Mouse (Mus musculus): Measurements from ENCODE around the gene Myl12a. TPM values are rescaled to one million over a fixed set of nuclear protein-coding genes. Genes with fewer than 3 reads are reported as not detected.
A peak's percentile ranks its signal among the peaks of the same experiment; 100 is the strongest.

Myl12a gene
- polyA plus RNA-seq, 1 experiment from 2014 or later: 852 TPM

DNA sequence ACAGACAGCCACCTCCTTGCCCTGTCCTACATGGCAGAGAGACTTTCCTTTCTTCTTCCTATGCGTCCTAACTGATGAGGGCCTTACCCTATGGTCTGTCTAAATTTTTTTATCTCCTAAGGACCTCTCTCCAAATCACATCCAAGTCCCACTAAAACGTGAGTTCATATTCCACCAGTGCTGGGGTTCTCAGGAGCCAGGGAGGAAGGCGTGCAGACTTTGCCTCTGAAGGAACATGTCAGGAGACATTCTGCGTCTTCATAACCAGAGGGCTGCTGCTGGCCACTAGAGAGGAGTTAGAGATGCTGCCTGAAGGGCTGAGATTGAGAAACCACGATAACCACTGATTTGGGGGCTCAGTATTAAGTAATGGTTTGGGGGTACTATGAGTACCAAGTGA lies 4.3 kb upstream of the Myl12a start:
- H3K27ac ChIP-seq: no peak overlapping the region
- WGBS: 83% methylated on average over 5 of the region's 5 CpGs
- H3K27me3 ChIP-seq (ENCODE audit: insufficient read depth, low read length): no peaks in the 10 kb centered on the region
- H3K4me1 ChIP-seq (replicated peaks; ENCODE audit: insufficient read depth, low read length): peaks cover 8% of the 10 kb centered on the region; the same call in 1 of the 2 replicates
- ATAC-seq (replicated peaks; ENCODE audit: low FRiP score, low read depth) (no peak), DNase-seq (ENCODE audit: low spot score) (no peak)
- H3K36me3 ChIP-seq (ENCODE audit: insufficient read depth, low read length): no peaks in the 10 kb centered on the region
- H3K4me2 ChIP-seq (ENCODE audit: low read length): no peak overlapping the region
- H3K9ac ChIP-seq (ENCODE audit: low read depth, low read length): no peak overlapping the region
- no peak for TF ChIP-seq CTCF (IDR thresholded peaks at IDR 0.05; ENCODE audit: low read depth)
- no peak overlapping the region for H3K4me3 ChIP-seq (replicated peaks; ENCODE audit: low read depth, low read length)
- no peaks in the 10 kb centered on the region for H3K9me3 ChIP-seq (replicated peaks; ENCODE audit: low read length)

GRCm38 (mm10) chr17:71004186-71004960 lies 1.7 kb upstream of the Myl12a start:
- Histone ChIP-seq H3K9ac (ENCODE audit: low read depth, low read length) (no peak overlapping the region), H3K27ac (no peak overlapping the region), H3K4me2 (ENCODE audit: low read length) (no peak overlapping the region), H3K36me3 (ENCODE audit: insufficient read depth, low read length) (no peaks in the 10 kb centered on the region), H3K4me3 (replicated peaks; ENCODE audit: low read depth, low read length) (no peak overlapping the region), H3K27me3 (ENCODE audit: insufficient read depth, low read length) (no peaks in the 10 kb centered on the region), H3K4me1 (replicated peaks; ENCODE audit: insufficient read depth, low read length) (peaks cover 18% of the 10 kb centered on the region; the same call in 1 of the 2 replicates), H3K9me3 (replicated peaks; ENCODE audit: low read length) (no peaks in the 10 kb centered on the region)
- DNase-seq (ENCODE audit: low spot score): no peak
- no peak for ATAC-seq (replicated peaks; ENCODE audit: low FRiP score, low read depth)
- WGBS: 98% methylated on average over 10 of the region's 10 CpGs
- TF ChIP-seq CTCF (IDR thresholded peaks at IDR 0.05; ENCODE audit: low read depth): peak; percentile 36

- ATAC-seq (replicated peaks; ENCODE audit: low FRiP score, low read depth) (no peak), DNase-seq (ENCODE audit: low spot score) (no peak)
- no peak for TF ChIP-seq CTCF (IDR thresholded peaks at IDR 0.05; ENCODE audit: low read depth)
- Histone ChIP-seq H3K4me1 (replicated peaks; ENCODE audit: insufficient read depth, low read length) (peaks cover 18% of the 10 kb centered on the region; the same call in 1 of the 2 replicates), H3K4me2 (ENCODE audit: low read length) (no peak overlapping the region), H3K27ac (no peak overlapping the region; the same call in 1 of the 2 replicates), H3K4me3 (replicated peaks; ENCODE audit: low read depth, low read length) (no peak overlapping the region), H3K9me3 (replicated peaks; ENCODE audit: low read length) (no peaks in the 10 kb centered on the region), H3K36me3 (ENCODE audit: insufficient read depth, low read length) (no peaks in the 10 kb centered on the region), H3K27me3 (ENCODE audit: insufficient read depth, low read length) (no peaks in the 10 kb centered on the region), H3K9ac (ENCODE audit: low read depth, low read length) (no peak overlapping the region)
- 86% methylated on average over 2 of the region's 2 CpGs for WGBS
These were observed 1.0 kb upstream of the Myl12a start for GRCm38 (mm10) chr17:71003721-71004120.

- H3K27me3 ChIP-seq (ENCODE audit: insufficient read depth, low read length): no peaks in the 10 kb centered on the region
- H3K27ac ChIP-seq: peak overlapping the region; percentile 100
- peak overlapping the region; percentile 54 for H3K4me2 ChIP-seq (ENCODE audit: low read length)
- TF ChIP-seq CTCF (IDR thresholded peaks at IDR 0.05; ENCODE audit: low read depth): no peak
- 53% methylated on average over 4 of the region's 4 CpGs for WGBS
- no peaks in the 10 kb centered on the region for H3K9me3 ChIP-seq (replicated peaks; ENCODE audit: low read length)
- peaks cover 24% of the 10 kb centered on the region; the same call in 1 of the 2 replicates for H3K4me1 ChIP-seq (replicated peaks; ENCODE audit: insufficient read depth, low read length)
- no peaks in the 10 kb centered on the region for H3K36me3 ChIP-seq (ENCODE audit: insufficient read depth, low read length)
- H3K9ac ChIP-seq (ENCODE audit: low read depth, low read length): peak overlapping the region; percentile 41; the same call in 1 of the 2 replicates
- H3K4me3 ChIP-seq (replicated peaks; ENCODE audit: low read depth, low read length): peak overlapping the region; percentile 89
- ATAC-seq (replicated peaks; ENCODE audit: low FRiP score, low read depth): no peak
- no peak for DNase-seq (ENCODE audit: low spot score)
These were observed 434 bp upstream of the Myl12a start for GRCm38 (mm10) chr17:71003112-71003511.

GRCm38 (mm10) chr17:71002081-71002743 lies 466 bp downstream of the Myl12a start, which contains the start of gene Myom1:
Gene Myom1, plus strand, starts transcription at chr17:71002633.
- H3K4me1 ChIP-seq (replicated peaks; ENCODE audit: insufficient read depth, low read length): peaks cover 24% of the 10 kb centered on the region; the same call in 1 of the 2 replicates
- no peaks in the 10 kb centered on the region for H3K9me3 ChIP-seq (replicated peaks; ENCODE audit: low read length)
- H3K4me3 ChIP-seq (replicated peaks; ENCODE audit: low read depth, low read length): peak within 1 kb of the TSS; percentile 89
- peak within 1 kb of the TSS; percentile 97 for H3K9ac ChIP-seq (ENCODE audit: low read depth, low read length)
- peak within 1 kb of the TSS; percentile 54 for H3K4me2 ChIP-seq (ENCODE audit: low read length)
- no peaks in the 10 kb centered on the region for H3K27me3 ChIP-seq (ENCODE audit: insufficient read depth, low read length)
- peak; percentile 64 for TF ChIP-seq CTCF (IDR thresholded peaks at IDR 0.05; ENCODE audit: low read depth)
- WGBS: under 1% methylated on average over 63 of the region's 65 CpGs
- H3K27ac ChIP-seq: peak within 1 kb of the TSS; percentile 100
- no peaks in the 10 kb centered on the region for H3K36me3 ChIP-seq (ENCODE audit: insufficient read depth, low read length)
- peak; percentile 99 for DNase-seq (ENCODE audit: low spot score)
- ATAC-seq (replicated peaks; ENCODE audit: low FRiP score, low read depth): peak; percentile 97

DNA sequence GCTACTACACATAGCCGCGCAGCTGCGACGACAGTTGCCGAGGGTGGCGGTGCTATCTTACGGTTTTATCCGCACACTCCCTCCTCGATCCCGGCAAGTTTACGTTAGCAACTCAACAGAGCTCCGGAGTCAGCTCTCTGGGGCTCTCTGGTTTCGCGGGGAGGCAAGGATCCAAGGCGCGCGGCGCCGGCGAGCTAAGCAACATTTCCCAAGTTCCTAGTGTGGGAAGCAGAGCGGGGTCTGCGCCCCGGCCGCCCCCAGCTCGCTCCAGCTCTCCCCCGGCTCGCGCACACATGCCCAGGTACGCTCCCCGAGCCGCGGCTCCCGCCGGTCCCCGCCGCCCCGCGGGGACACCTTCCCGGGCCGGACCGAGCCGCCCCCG lies 988 bp downstream of the Myl12a start:
- Histone ChIP-seq H3K36me3 (ENCODE audit: insufficient read depth, low read length) (no peaks in the 10 kb centered on the region), H3K27ac (peak overlapping the region; percentile 100), H3K9ac (ENCODE audit: low read depth, low read length) (peak overlapping the region; percentile 97), H3K4me3 (replicated peaks; ENCODE audit: low read depth, low read length) (peak overlapping the region; percentile 89), H3K27me3 (ENCODE audit: insufficient read depth, low read length) (no peaks in the 10 kb centered on the region), H3K4me1 (replicated peaks; ENCODE audit: insufficient read depth, low read length) (peaks cover 24% of the 10 kb centered on the region; the same call in 1 of the 2 replicates), H3K4me2 (ENCODE audit: low read length) (peak overlapping the region; percentile 54), H3K9me3 (replicated peaks; ENCODE audit: low read length) (no peaks in the 10 kb centered on the region)
- DNase-seq (ENCODE audit: low spot score) (peak; percentile 80), ATAC-seq (replicated peaks; ENCODE audit: low FRiP score, low read depth) (peak; percentile 50)
- under 1% methylated on average over 37 of the region's 43 CpGs for WGBS
- no peak for TF ChIP-seq CTCF (IDR thresholded peaks at IDR 0.05; ENCODE audit: low read depth)
